Mouse (Mus musculus): ENCODE results near the gene Slc35c2. TPM values are rescaled to one million over a fixed set of nuclear protein-coding genes. Genes with fewer than 3 reads are reported as not detected.

Slc35c2 gene
- polyA plus RNA-seq, 2 experiments, result 51.1 to 54.2 TPM

- ATAC-seq (ENCODE audit: low FRiP score, low read depth) (no peak), DNase-seq (ENCODE audit: low spot score) (no peak)
- 54% methylated on average over 7 of the region's 7 CpGs for WGBS
- Histone ChIP-seq H3K4me2 (replicated peaks; ENCODE audit: low read depth, low read length, severe bottlenecking) (no peak overlapping the region), H3K27me3 (ENCODE audit: control insufficient read depth, insufficient read depth, low read length) (peaks cover 84% of the 10 kb centered on the region), H3K9me3 (ENCODE audit: control insufficient read depth, low read length) (no peaks in the 10 kb centered on the region), H3K4me3 (replicated peaks; ENCODE audit: low read length) (no peak overlapping the region), H3K36me3 (ENCODE audit: control insufficient read depth, insufficient read depth, low read length) (no peaks in the 10 kb centered on the region), H3K4me1 (ENCODE audit: control insufficient read depth, insufficient read depth, low read length) (no peaks in the 10 kb centered on the region), H3K27ac (replicated peaks; ENCODE audit: low read depth, low read length) (no peak overlapping the region), H3K9ac (ENCODE audit: low read depth, low read length, severe bottlenecking) (no peak overlapping the region)
- no peak for TF ChIP-seq POLR2A (IDR thresholded peaks at IDR 0.05; ENCODE audit: borderline replicate concordance, extremely low read depth, insufficient read depth, insufficient read length)
These were observed 45.9 kb downstream of the Slc35c2 start for GRCm38 (mm10) chr2:165241786-165242185.

GRCm38 (mm10) chr2:165240371-165240770, 47.3 kb downstream of the Slc35c2 start:
- no peak for TF ChIP-seq POLR2A (IDR thresholded peaks at IDR 0.05; ENCODE audit: borderline replicate concordance, extremely low read depth, insufficient read depth, insufficient read length)
- no peak overlapping the region for H3K4me3 ChIP-seq (replicated peaks; ENCODE audit: low read length)
- H3K27ac ChIP-seq (replicated peaks; ENCODE audit: low read depth, low read length), result no peak overlapping the region
- no peaks in the 10 kb centered on the region for H3K36me3 ChIP-seq (ENCODE audit: control insufficient read depth, insufficient read depth, low read length)
- no peak overlapping the region for H3K4me2 ChIP-seq (replicated peaks; ENCODE audit: low read depth, low read length, severe bottlenecking)
- WGBS, result 36% methylated on average over 8 of the region's 8 CpGs
- H3K27me3 ChIP-seq (ENCODE audit: control insufficient read depth, insufficient read depth, low read length), result peaks cover 92% of the 10 kb centered on the region
- no peaks in the 10 kb centered on the region for H3K4me1 ChIP-seq (ENCODE audit: control insufficient read depth, insufficient read depth, low read length)
- ATAC-seq (ENCODE audit: low FRiP score, low read depth) (no peak), DNase-seq (ENCODE audit: low spot score) (no peak)
- no peaks in the 10 kb centered on the region for H3K9me3 ChIP-seq (ENCODE audit: control insufficient read depth, low read length)
- H3K9ac ChIP-seq (ENCODE audit: low read depth, low read length, severe bottlenecking), result no peak overlapping the region

GRCm38 (mm10) chr2:165239533-165240144, 48.0 kb downstream of the Slc35c2 start:
- no peak overlapping the region for H3K4me3 ChIP-seq (replicated peaks; ENCODE audit: low read length)
- H3K36me3 ChIP-seq (ENCODE audit: control insufficient read depth, insufficient read depth, low read length), result no peaks in the 10 kb centered on the region
- H3K9ac ChIP-seq (ENCODE audit: low read depth, low read length, severe bottlenecking), result no peak overlapping the region
- H3K4me2 ChIP-seq (replicated peaks; ENCODE audit: low read depth, low read length, severe bottlenecking), result no peak overlapping the region
- ATAC-seq (ENCODE audit: low FRiP score, low read depth), result no peak
- 13% methylated on average over 15 of the region's 15 CpGs for WGBS
- no peak for TF ChIP-seq POLR2A (IDR thresholded peaks at IDR 0.05; ENCODE audit: borderline replicate concordance, extremely low read depth, insufficient read depth, insufficient read length)
- peaks cover 3% of the 10 kb centered on the region; the same call in 1 of the 2 replicates for H3K4me1 ChIP-seq (ENCODE audit: control insufficient read depth, insufficient read depth, low read length)
- DNase-seq (ENCODE audit: low spot score), result peak; percentile 19
- no peak overlapping the region for H3K27ac ChIP-seq (replicated peaks; ENCODE audit: low read depth, low read length)
- H3K27me3 ChIP-seq (ENCODE audit: control insufficient read depth, insufficient read depth, low read length), result peaks cover 95% of the 10 kb centered on the region
- no peaks in the 10 kb centered on the region for H3K9me3 ChIP-seq (ENCODE audit: control insufficient read depth, low read length)

- Histone ChIP-seq H3K4me2 (replicated peaks; ENCODE audit: low read depth, low read length, severe bottlenecking) (no peak overlapping the region), H3K9me3 (ENCODE audit: control insufficient read depth, low read length) (no peaks in the 10 kb centered on the region), H3K9ac (ENCODE audit: low read depth, low read length, severe bottlenecking) (no peak overlapping the region), H3K27me3 (ENCODE audit: control insufficient read depth, insufficient read depth, low read length) (peaks cover 98% of the 10 kb centered on the region), H3K27ac (replicated peaks; ENCODE audit: low read depth, low read length) (no peak overlapping the region), H3K4me3 (replicated peaks; ENCODE audit: low read length) (no peak overlapping the region), H3K36me3 (ENCODE audit: control insufficient read depth, insufficient read depth, low read length) (no peaks in the 10 kb centered on the region), H3K4me1 (ENCODE audit: control insufficient read depth, insufficient read depth, low read length) (peaks cover 10% of the 10 kb centered on the region; the same call in 1 of the 2 replicates)
- no peak for TF ChIP-seq POLR2A (IDR thresholded peaks at IDR 0.05; ENCODE audit: borderline replicate concordance, extremely low read depth, insufficient read depth, insufficient read length)
- no peak for ATAC-seq (ENCODE audit: low FRiP score, low read depth)
- WGBS, result 5% methylated on average over 12 of the region's 12 CpGs
- no peak for DNase-seq (ENCODE audit: low spot score)
These were observed 49.1 kb downstream of the Slc35c2 start for GRCm38 (mm10) chr2:165238416-165239145.

GRCm38 (mm10) chr2:165234613-165235291, 52.9 kb downstream of the Slc35c2 start, which contains the start of gene Cdh22:
Cdh22 (minus strand) TSS chr2:165234853.
- Histone ChIP-seq H3K4me2 (replicated peaks; ENCODE audit: low read depth, low read length, severe bottlenecking) (peak within 1 kb of the TSS; percentile 99), H3K4me3 (replicated peaks; ENCODE audit: low read length) (peak within 1 kb of the TSS; percentile 53), H3K36me3 (ENCODE audit: control insufficient read depth, insufficient read depth, low read length) (no peaks in the 10 kb centered on the region), H3K27ac (replicated peaks; ENCODE audit: low read depth, low read length) (no peak within 1 kb of the TSS), H3K9me3 (ENCODE audit: control insufficient read depth, low read length) (no peaks in the 10 kb centered on the region), H3K9ac (ENCODE audit: low read depth, low read length, severe bottlenecking) (peak within 1 kb of the TSS; percentile 56), H3K4me1 (ENCODE audit: control insufficient read depth, insufficient read depth, low read length) (peaks cover 10% of the 10 kb centered on the region; the same call in 1 of the 2 replicates), H3K27me3 (ENCODE audit: control insufficient read depth, insufficient read depth, low read length) (peaks cover 92% of the 10 kb centered on the region)
- TF ChIP-seq POLR2A (IDR thresholded peaks at IDR 0.05; ENCODE audit: borderline replicate concordance, extremely low read depth, insufficient read depth, insufficient read length), result no peak
- peak; percentile 75 for ATAC-seq (ENCODE audit: low FRiP score, low read depth)
- peak; percentile 38 for DNase-seq (ENCODE audit: low spot score)
- under 1% methylated on average over 30 of the region's 60 CpGs for WGBS
